Mouse (Mus musculus): ENCODE measurements around the gene Gm37240. TPM values are rescaled to one million over a fixed set of nuclear protein-coding genes. Genes with fewer than 3 reads are reported as not detected.

Gm37240 gene
- polyA plus RNA-seq, 1 experiment from 2014 or later: 18.1 TPM

- ATAC-seq (ENCODE audit: low FRiP score, low TSS enrichment) (no peak), DNase-seq (ENCODE audit: low spot score) (no peak)
- H3K27me3 ChIP-seq (ENCODE audit: control insufficient read depth, insufficient read depth, low read length): no peaks in the 10 kb centered on the region
- no peaks in the 10 kb centered on the region for H3K9me3 ChIP-seq (ENCODE audit: control insufficient read depth, low read length)
- H3K4me2 ChIP-seq (replicated peaks; ENCODE audit: low read depth): no peak overlapping the region
- TF ChIP-seq CTCF (IDR thresholded peaks at IDR 0.05; ENCODE audit: low read depth) (no peak), EP300 (optimal IDR thresholded peaks at IDR 0.05) (no peak)
- peaks cover 6% of the 10 kb centered on the region for H3K4me1 ChIP-seq (replicated peaks; ENCODE audit: control insufficient read depth, insufficient read depth)
- H3K27ac ChIP-seq (replicated peaks): peak overlapping the region; percentile 78
- 79% methylated on average over 1 of the region's 1 CpGs for WGBS
- H3K9ac ChIP-seq (ENCODE audit: low read length): no peak overlapping the region
- no peak overlapping the region for H3K4me3 ChIP-seq (ENCODE audit: low read depth, low read length)
- no peaks in the 10 kb centered on the region for H3K36me3 ChIP-seq (ENCODE audit: control insufficient read depth, insufficient read depth, low read length)
These were observed 1111.2 kb downstream of the Gm37240 start for GRCm38 (mm10) chr3:84776084-84776483.

GRCm38 (mm10) chr3:84775577-84775976 lies 1111.7 kb downstream of the Gm37240 start:
- H3K9ac ChIP-seq (ENCODE audit: low read length): no peak overlapping the region
- peaks cover 6% of the 10 kb centered on the region for H3K4me1 ChIP-seq (replicated peaks; ENCODE audit: control insufficient read depth, insufficient read depth)
- H3K36me3 ChIP-seq (ENCODE audit: control insufficient read depth, insufficient read depth, low read length): no peaks in the 10 kb centered on the region
- H3K4me2 ChIP-seq (replicated peaks; ENCODE audit: low read depth): no peak overlapping the region
- no peak for DNase-seq (ENCODE audit: low spot score)
- TF ChIP-seq EP300 (optimal IDR thresholded peaks at IDR 0.05) (no peak), CTCF (IDR thresholded peaks at IDR 0.05; ENCODE audit: low read depth) (no peak)
- ATAC-seq (ENCODE audit: low FRiP score, low TSS enrichment): no peak
- WGBS: 30% methylated on average over 4 of the region's 4 CpGs
- H3K9me3 ChIP-seq (ENCODE audit: control insufficient read depth, low read length): no peaks in the 10 kb centered on the region
- H3K4me3 ChIP-seq (ENCODE audit: low read depth, low read length): no peak overlapping the region
- peak overlapping the region; percentile 78 for H3K27ac ChIP-seq (replicated peaks)
- no peaks in the 10 kb centered on the region for H3K27me3 ChIP-seq (ENCODE audit: control insufficient read depth, insufficient read depth, low read length)

GRCm38 (mm10) chr3:84775067-84775423 lies 1112.3 kb downstream of the Gm37240 start:
- WGBS: 54% methylated on average over 6 of the region's 6 CpGs
- Histone ChIP-seq H3K4me1 (replicated peaks; ENCODE audit: control insufficient read depth, insufficient read depth) (peaks cover 6% of the 10 kb centered on the region), H3K27me3 (ENCODE audit: control insufficient read depth, insufficient read depth, low read length) (no peaks in the 10 kb centered on the region), H3K9me3 (ENCODE audit: control insufficient read depth, low read length) (no peaks in the 10 kb centered on the region), H3K4me2 (replicated peaks; ENCODE audit: low read depth) (no peak overlapping the region), H3K36me3 (ENCODE audit: control insufficient read depth, insufficient read depth, low read length) (no peaks in the 10 kb centered on the region), H3K4me3 (ENCODE audit: low read depth, low read length) (no peak overlapping the region), H3K9ac (ENCODE audit: low read length) (no peak overlapping the region), H3K27ac (replicated peaks) (peak overlapping the region; percentile 78)
- no peak for TF ChIP-seq CTCF (IDR thresholded peaks at IDR 0.05; ENCODE audit: low read depth)
- TF ChIP-seq EP300 (optimal IDR thresholded peaks at IDR 0.05): no peak
- DNase-seq (ENCODE audit: low spot score): peak; percentile 17
- no peak for ATAC-seq (ENCODE audit: low FRiP score, low TSS enrichment)

GRCm38 (mm10) chr3:84774246-84775066 lies 1112.9 kb downstream of the Gm37240 start:
- Histone ChIP-seq H3K4me1 (replicated peaks; ENCODE audit: control insufficient read depth, insufficient read depth) (peaks cover 6% of the 10 kb centered on the region), H3K9me3 (ENCODE audit: control insufficient read depth, low read length) (no peaks in the 10 kb centered on the region), H3K4me2 (replicated peaks; ENCODE audit: low read depth) (no peak overlapping the region), H3K4me3 (ENCODE audit: low read depth, low read length) (no peak overlapping the region), H3K27ac (replicated peaks) (peak overlapping the region; percentile 78), H3K27me3 (ENCODE audit: control insufficient read depth, insufficient read depth, low read length) (no peaks in the 10 kb centered on the region), H3K36me3 (ENCODE audit: control insufficient read depth, insufficient read depth, low read length) (no peaks in the 10 kb centered on the region), H3K9ac (ENCODE audit: low read length) (no peak overlapping the region)
- TF ChIP-seq CTCF (IDR thresholded peaks at IDR 0.05; ENCODE audit: low read depth): no peak
- TF ChIP-seq EP300 (optimal IDR thresholded peaks at IDR 0.05): no peak
- DNase-seq (ENCODE audit: low spot score) (peak; percentile 63), ATAC-seq (ENCODE audit: low FRiP score, low TSS enrichment) (peak; percentile 89)
- 35% methylated on average over 8 of the region's 8 CpGs for WGBS

- Histone ChIP-seq H3K27ac (replicated peaks) (no peak overlapping the region), H3K36me3 (ENCODE audit: control insufficient read depth, insufficient read depth, low read length) (no peaks in the 10 kb centered on the region), H3K9me3 (ENCODE audit: control insufficient read depth, low read length) (no peaks in the 10 kb centered on the region), H3K27me3 (ENCODE audit: control insufficient read depth, insufficient read depth, low read length) (no peaks in the 10 kb centered on the region), H3K4me2 (replicated peaks; ENCODE audit: low read depth) (no peak overlapping the region), H3K9ac (ENCODE audit: low read length) (no peak overlapping the region), H3K4me1 (replicated peaks; ENCODE audit: control insufficient read depth, insufficient read depth) (peaks cover 6% of the 10 kb centered on the region), H3K4me3 (ENCODE audit: low read depth, low read length) (no peak overlapping the region)
- DNase-seq (ENCODE audit: low spot score): no peak
- 40% methylated on average over 2 of the region's 2 CpGs for WGBS
- no peak; the same call in 1 of the 2 replicates for ATAC-seq (ENCODE audit: low FRiP score, low TSS enrichment)
- TF ChIP-seq CTCF (IDR thresholded peaks at IDR 0.05; ENCODE audit: low read depth) (no peak), EP300 (optimal IDR thresholded peaks at IDR 0.05) (no peak)
These were observed 1115.3 kb downstream of the Gm37240 start for GRCm38 (mm10) chr3:84771980-84772379.

GRCm38 (mm10) chr3:84770518-84770917 lies 1116.8 kb downstream of the Gm37240 start:
- no peak overlapping the region for H3K4me3 ChIP-seq (ENCODE audit: low read depth, low read length)

More at GRCm38 (mm10) chr3:84770518-84770917, 1116.8 kb downstream of the Gm37240 start:
- H3K27me3 ChIP-seq (ENCODE audit: control insufficient read depth, insufficient read depth, low read length): no peaks in the 10 kb centered on the region
- H3K36me3 ChIP-seq (ENCODE audit: control insufficient read depth, insufficient read depth, low read length): no peaks in the 10 kb centered on the region
- no peaks in the 10 kb centered on the region; the same call in 1 of the 2 replicates for H3K4me1 ChIP-seq (replicated peaks; ENCODE audit: control insufficient read depth, insufficient read depth)
- no peak overlapping the region for H3K27ac ChIP-seq (replicated peaks)
- TF ChIP-seq CTCF (IDR thresholded peaks at IDR 0.05; ENCODE audit: low read depth): no peak
- ATAC-seq (ENCODE audit: low FRiP score, low TSS enrichment) (no peak), DNase-seq (ENCODE audit: low spot score) (no peak)
- H3K9me3 ChIP-seq (ENCODE audit: control insufficient read depth, low read length): no peaks in the 10 kb centered on the region
- no peak overlapping the region for H3K9ac ChIP-seq (ENCODE audit: low read length)
- H3K4me2 ChIP-seq (replicated peaks; ENCODE audit: low read depth): no peak overlapping the region
- 81% methylated on average over 6 of the region's 6 CpGs for WGBS
